In the genomic region with DNA sequence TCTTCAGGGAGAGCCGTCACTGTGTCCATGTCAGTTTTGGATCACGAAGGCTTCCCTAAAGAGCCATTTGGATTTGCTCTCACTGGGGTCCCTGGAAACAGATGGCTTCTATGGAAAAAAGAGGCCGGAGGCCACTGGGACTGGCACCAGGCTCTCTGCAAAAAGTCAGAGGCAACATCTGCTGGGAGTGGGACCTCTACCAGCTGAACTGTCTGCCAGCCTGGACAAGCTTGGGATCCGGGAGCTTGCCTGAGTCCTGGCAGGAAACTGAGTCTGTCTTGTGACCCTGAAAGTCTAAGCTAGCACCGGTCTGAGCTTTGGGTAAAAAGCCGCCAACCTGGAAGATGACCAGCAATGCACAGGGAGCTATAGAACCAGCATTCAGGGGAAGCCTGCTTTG, we compare ENCODE assay signal across 30 mouse cellular contexts. TPM values are rescaled to one million over a fixed set of nuclear protein-coding genes. Genes with fewer than 3 reads are reported as not detected.
A peak's percentile ranks its signal among the peaks of the same experiment; 100 is the strongest.
DNase-seq lines count a peak whose midpoint lies in the region; ATAC-seq and TF ChIP-seq lines count a peak whose summit lies in the region.
"Had no signal": no experiment of that assay in that cellular context is flagged by ENCODE, and none has a peak within 500 bp of the region (broad histone marks: within the 10 kb centered on the region; RNA-seq: fewer than 3 reads in every experiment).

No protein-coding gene starts in this region.

- TF ChIP-seq EP300 in lung, postnatal 0 days (IDR thresholded peaks at IDR 0.05): no peak

- no peaks in the 10 kb centered on the region for H3K27me3 ChIP-seq in hindbrain, embryonic 13.5 days
- no peaks in the 10 kb centered on the region for H3K27me3 ChIP-seq in hindbrain, embryonic 10.5 days (ENCODE audit: insufficient read depth, poor library complexity, severe bottlenecking)
- no peaks in the 10 kb centered on the region for H3K27me3 ChIP-seq in lung, postnatal 0 days (replicated peaks; ENCODE audit: insufficient read depth, low read length)
- H3K27me3 ChIP-seq in stomach, embryonic 16.5 days (ENCODE audit: control insufficient read depth, insufficient read depth, low read length): no peaks in the 10 kb centered on the region
- no peaks in the 10 kb centered on the region for H3K27me3 ChIP-seq in heart, embryonic 11.5 days (ENCODE audit: control insufficient read depth, insufficient read depth, low read length)
- H3K27me3 ChIP-seq: forebrain, embryonic 13.5 days; liver, embryonic 13.5 days; neural tube, embryonic 13.5 days had no signal

- ATAC-seq in hindbrain, embryonic 13.5 days (ENCODE audit: low FRiP score): no peak
- ATAC-seq in lung, postnatal 0 days: no peak
- no peak for ATAC-seq in stomach, embryonic 16.5 days (ENCODE audit: insufficient read depth, low FRiP score)
- no peak for ATAC-seq in heart, embryonic 11.5 days (replicated peaks; ENCODE audit: insufficient number of reproducible peaks, low FRiP score, low TSS enrichment)
- ATAC-seq: forebrain, embryonic 13.5 days had no signal

- TF ChIP-seq CTCF in lung, postnatal 0 days (IDR thresholded peaks at IDR 0.05): no peak

- no peak overlapping the region for H3K4me3 ChIP-seq in hindbrain, embryonic 13.5 days
- H3K4me3 ChIP-seq in hindbrain, embryonic 10.5 days: no peak overlapping the region
- no peak overlapping the region for H3K4me3 ChIP-seq in lung, postnatal 0 days (ENCODE audit: low read depth, low read length)
- no peak overlapping the region for H3K4me3 ChIP-seq in stomach, embryonic 16.5 days (replicated peaks; ENCODE audit: low read length)
- H3K4me3 ChIP-seq in heart, embryonic 11.5 days (ENCODE audit: low read depth, low read length): no peak overlapping the region
- H3K4me3 ChIP-seq: forebrain, embryonic 13.5 days; heart, embryonic 10.5 days; left cerebral cortex, adult 2 months; liver, embryonic 13.5 days; neural tube, embryonic 13.5 days had no signal

- intact Hi-C loops in left cerebral cortex, postnatal 4 days (cut with DNase I): no loop called here
- intact Hi-C loops in left cerebral cortex, postnatal 36 days (cut with DNase I): no loop called here

- no peak overlapping the region for H3K9ac ChIP-seq in hindbrain, embryonic 13.5 days
- H3K9ac ChIP-seq in lung, postnatal 0 days (replicated peaks; ENCODE audit: low read depth): no peak overlapping the region
- H3K9ac ChIP-seq in stomach, embryonic 16.5 days (ENCODE audit: low read length): no peak overlapping the region
- H3K9ac ChIP-seq in heart, embryonic 11.5 days (ENCODE audit: low read depth, low read length): no peak overlapping the region
- H3K9ac ChIP-seq: forebrain, embryonic 13.5 days; liver, embryonic 13.5 days; neural tube, embryonic 13.5 days had no signal

- H3K27ac ChIP-seq in hindbrain, embryonic 13.5 days: peak overlapping the region; percentile 23; the same call in 1 of the 2 replicates
- H3K27ac ChIP-seq in hindbrain, embryonic 10.5 days: no peak overlapping the region; the same call in 1 of the 2 replicates
- peak overlapping the region; percentile 74 for H3K27ac ChIP-seq in lung, postnatal 0 days (ENCODE audit: low read length)
- H3K27ac ChIP-seq in stomach, embryonic 16.5 days (ENCODE audit: low read length): peak overlapping the region; percentile 43; the same call in 1 of the 2 replicates
- H3K27ac ChIP-seq in heart, embryonic 11.5 days (ENCODE audit: low read depth, low read length): no peak overlapping the region
- H3K27ac ChIP-seq: forebrain, embryonic 13.5 days; heart, embryonic 10.5 days; left cerebral cortex, adult 2 months; liver, embryonic 13.5 days; neural tube, embryonic 13.5 days had no signal

- no peaks in the 10 kb centered on the region for H3K9me3 ChIP-seq in hindbrain, embryonic 13.5 days
- H3K9me3 ChIP-seq in hindbrain, embryonic 10.5 days: no peaks in the 10 kb centered on the region
- H3K9me3 ChIP-seq in lung, postnatal 0 days (ENCODE audit: low read length): no peaks in the 10 kb centered on the region
- H3K9me3 ChIP-seq in stomach, embryonic 16.5 days (replicated peaks; ENCODE audit: control insufficient read depth, low read length): no peaks in the 10 kb centered on the region
- H3K9me3 ChIP-seq in heart, embryonic 11.5 days (replicated peaks; ENCODE audit: control insufficient read depth, low read length): no peaks in the 10 kb centered on the region
- H3K9me3 ChIP-seq: forebrain, embryonic 13.5 days; heart, embryonic 10.5 days; liver, embryonic 13.5 days; neural tube, embryonic 13.5 days had no signal

- H3K4me2 ChIP-seq in hindbrain, embryonic 13.5 days: no peak overlapping the region
- no peak overlapping the region for H3K4me2 ChIP-seq in lung, postnatal 0 days (replicated peaks; ENCODE audit: low read depth, low read length)
- no peak overlapping the region for H3K4me2 ChIP-seq in stomach, embryonic 16.5 days (ENCODE audit: low read depth, low read length)
- no peak overlapping the region for H3K4me2 ChIP-seq in heart, embryonic 11.5 days
- H3K4me2 ChIP-seq: forebrain, embryonic 13.5 days; liver, embryonic 13.5 days; midbrain, embryonic 11.5 days; neural tube, embryonic 13.5 days had no signal

- peaks cover 25% of the 10 kb centered on the region for H3K36me3 ChIP-seq in hindbrain, embryonic 13.5 days
- 0 out of 2 replicates have a peak, but pooled peaks cover 3% of the 10 kb centered on the region for H3K36me3 ChIP-seq in hindbrain, embryonic 10.5 days
- no peaks in the 10 kb centered on the region for H3K36me3 ChIP-seq in lung, postnatal 0 days (ENCODE audit: insufficient read depth, low read length)
- H3K36me3 ChIP-seq in stomach, embryonic 16.5 days (ENCODE audit: control insufficient read depth, insufficient read depth, low read length): no peaks in the 10 kb centered on the region
- no peaks in the 10 kb centered on the region for H3K36me3 ChIP-seq in heart, embryonic 11.5 days (ENCODE audit: control insufficient read depth, insufficient read depth, low read length)
- H3K36me3 ChIP-seq: liver, embryonic 13.5 days had no signal

- WGBS in hindbrain, embryonic 13.5 days: 78% methylated on average over 6 of the region's 6 CpGs
- 81% methylated on average over 6 of the region's 6 CpGs for WGBS in hindbrain, embryonic 10.5 days
- WGBS in lung, postnatal 0 days: 64% methylated on average over 6 of the region's 6 CpGs
- 81% methylated on average over 6 of the region's 6 CpGs for WGBS in stomach, embryonic 16.5 days
- 87% methylated on average over 6 of the region's 6 CpGs for WGBS in heart, embryonic 11.5 days (ENCODE audit: insufficient replicate concordance)

- H3K4me1 ChIP-seq in hindbrain, embryonic 13.5 days (replicated peaks): peaks cover 53% of the 10 kb centered on the region
- peaks cover 84% of the 10 kb centered on the region for H3K4me1 ChIP-seq in hindbrain, embryonic 10.5 days (replicated peaks)
- peaks cover 36% of the 10 kb centered on the region for H3K4me1 ChIP-seq in lung, postnatal 0 days (ENCODE audit: insufficient read depth, low read depth, low read length)
- H3K4me1 ChIP-seq in stomach, embryonic 16.5 days (ENCODE audit: control insufficient read depth, insufficient read depth, low read length): peaks cover 48% of the 10 kb centered on the region
- H3K4me1 ChIP-seq in heart, embryonic 11.5 days (ENCODE audit: control insufficient read depth, insufficient read depth, low read length): peaks cover 54% of the 10 kb centered on the region

- no peak for DNase-seq in hindbrain, embryonic 10.5 days (ENCODE audit: low spot score)
- peak; percentile 62 for DNase-seq in left cerebral cortex, postnatal 4 days
- DNase-seq in left cerebral cortex, postnatal 36 days (ENCODE audit: low spot score in 2 of 2): no peak
- DNase-seq in lung, postnatal 0 days (ENCODE audit: low spot score): no peak
- no peak for DNase-seq in lung, postnatal 14 days
- DNase-seq: adrenal gland, adult 2 months; adrenal gland, postnatal 36 days; B cell, adult 2 months; cerebellum, adult 18-20 months; cerebellum, postnatal 36 days; gastrocnemius, postnatal 14 days; heart, adult 11 months; heart, postnatal 36 days; kidney, adult 11 months; kidney, postnatal 14 days; liver, embryonic 13.5 days; right cerebral cortex, postnatal 4 days; thymus, postnatal 14 days had no signal

RNA-seq across cellular contexts. Expression of gene Spns2, which starts 18.3 kb away (rescaled TPM):
- polyA plus RNA-seq in hindbrain, embryonic 13.5 days (2015; fragmentation: Nextera tagmentation; extraction: Ambion mirVana): 8.4 and 9.7 TPM in 2 replicates
- 4.0 and 5.5 TPM in 2 replicates for polyA plus RNA-seq in hindbrain, embryonic 10.5 days (2016; fragmentation: Nextera tagmentation; extraction: Ambion mirVana)
- total RNA-seq in left cerebral cortex, postnatal 4 days (2021): 10 to 100 TPM; 36.5 to 37.0 TPM
- 10 to 100 TPM; 53.6 to 69.9 TPM for total RNA-seq in left cerebral cortex, postnatal 36 days (2021)
- 11.1 and 12.2 TPM in 2 replicates for polyA plus RNA-seq in lung, postnatal 0 days (2015; fragmentation: Nextera tagmentation; extraction: Ambion mirVana)
- 5.7 and 7.3 TPM in 2 replicates for polyA plus RNA-seq in stomach, embryonic 16.5 days (2015; fragmentation: Nextera tagmentation; extraction: Ambion mirVana)
- polyA plus RNA-seq in heart, embryonic 11.5 days (2014; fragmentation: Nextera tagmentation; extraction: Ambion mirVana): 4.0 and 4.6 TPM in 2 replicates

RNA-seq across cellular contexts. Expression of gene Mybbp1a, which starts 30.2 kb away (rescaled TPM):
- polyA plus RNA-seq in hindbrain, embryonic 13.5 days (2015; fragmentation: Nextera tagmentation; extraction: Ambion mirVana): 74.5 and 79.9 TPM in 2 replicates
- polyA plus RNA-seq in hindbrain, embryonic 10.5 days (2016; fragmentation: Nextera tagmentation; extraction: Ambion mirVana): 148 and 215 TPM in 2 replicates
- total RNA-seq in left cerebral cortex, postnatal 4 days (2021): 10 to 100 TPM; 68.3 to 77.3 TPM
- total RNA-seq in left cerebral cortex, postnatal 36 days (2021): 10 to 100 TPM; 42.8 to 50.2 TPM
- 41.5 and 44.3 TPM in 2 replicates for polyA plus RNA-seq in lung, postnatal 0 days (2015; fragmentation: Nextera tagmentation; extraction: Ambion mirVana)
- 117 and 133 TPM in 2 replicates for polyA plus RNA-seq in stomach, embryonic 16.5 days (2015; fragmentation: Nextera tagmentation; extraction: Ambion mirVana)
- polyA plus RNA-seq in heart, embryonic 11.5 days (2014; fragmentation: Nextera tagmentation; extraction: Ambion mirVana): 93.8 and 101 TPM in 2 replicates

RNA-seq across cellular contexts. Expression of gene Ggt6, which starts 36.1 kb away (rescaled TPM):
- polyA plus RNA-seq in hindbrain, embryonic 13.5 days (2015; fragmentation: Nextera tagmentation; extraction: Ambion mirVana): not detected in 2 replicates
- polyA plus RNA-seq in hindbrain, embryonic 10.5 days (2016; fragmentation: Nextera tagmentation; extraction: Ambion mirVana): not detected in 2 replicates
- not detected for total RNA-seq in left cerebral cortex, postnatal 4 days (2021)
- under 1 TPM in 1 of 2 experiments, not detected in 1; 0.29 TPM for total RNA-seq in left cerebral cortex, postnatal 36 days (2021)
- polyA plus RNA-seq in lung, postnatal 0 days (2015; fragmentation: Nextera tagmentation; extraction: Ambion mirVana): 0.94 and 1.0 TPM in 2 replicates
- polyA plus RNA-seq in stomach, embryonic 16.5 days (2015; fragmentation: Nextera tagmentation; extraction: Ambion mirVana): 8.1 and 8.9 TPM in 2 replicates
- not detected in 2 replicates for polyA plus RNA-seq in heart, embryonic 11.5 days (2014; fragmentation: Nextera tagmentation; extraction: Ambion mirVana)
- total RNA-seq: heart, postnatal 36 days; layer of hippocampus, postnatal 14 days; left cerebral cortex, postnatal 25 days; megakaryocyte, adult 5-6 weeks had no signal
- polyA plus RNA-seq: embryonic facial prominence, embryonic 11.5 days; forebrain, embryonic 13.5 days; heart, embryonic 10.5 days; liver, embryonic 13.5 days; midbrain, embryonic 11.5 days; neural tube, embryonic 13.5 days had no signal

RNA-seq across cellular contexts. Expression of gene Smtnl2, which starts 59.9 kb away (rescaled TPM):
- 6.2 and 6.4 TPM in 2 replicates for polyA plus RNA-seq in hindbrain, embryonic 13.5 days (2015; fragmentation: Nextera tagmentation; extraction: Ambion mirVana)
- polyA plus RNA-seq in hindbrain, embryonic 10.5 days (2016; fragmentation: Nextera tagmentation; extraction: Ambion mirVana): 10.7 and 22.8 TPM in 2 replicates
- 1 to 10 TPM; 9.6 to 9.9 TPM for total RNA-seq in left cerebral cortex, postnatal 4 days (2021)
- 1 to 10 TPM in 1 of 2 experiments, under 1 TPM in 1; 0.68 to 1.5 TPM for total RNA-seq in left cerebral cortex, postnatal 36 days (2021)
- polyA plus RNA-seq in lung, postnatal 0 days (2015; fragmentation: Nextera tagmentation; extraction: Ambion mirVana): 108 TPM in 2 replicates
- polyA plus RNA-seq in stomach, embryonic 16.5 days (2015; fragmentation: Nextera tagmentation; extraction: Ambion mirVana): 44.0 and 46.2 TPM in 2 replicates
- 107 and 123 TPM in 2 replicates for polyA plus RNA-seq in heart, embryonic 11.5 days (2014; fragmentation: Nextera tagmentation; extraction: Ambion mirVana)
- total RNA-seq: megakaryocyte, adult 5-6 weeks had no signal

Comparison
In these comparisons a context has a peak if more than half of its experiments do, and no peak if none do; other contexts are left out.
1. H3K27ac ChIP-seq: peak in hindbrain, embryonic 13.5 days (single experiment), lung, postnatal 0 days (single experiment) and stomach, embryonic 16.5 days (single experiment); none in hindbrain, embryonic 10.5 days (single experiment) and heart, embryonic 11.5 days (single experiment).